Mouse (Mus musculus) midbrain, embryonic 11.5 days (tissue): ENCODE measurements at regions not wholly inside any gene's neighbourhood (a gene's known extent, or its start where the extent isn't known, plus 50 kb on each side); places are given as distances from the start of the nearest gene placed in this dataset.

Source experiments
- ATAC-seq: fragments of 200-750 bp; cut with Nextera tagmentation; 2 replicates; pipeline ENCODE4 v1.8.0; 2017; ENCODE audit warnings: moderate TSS enrichment, moderate library complexity; ENCODE audit not compliant: low FRiP score
- DNase-seq: peaks from one replicate; pipeline ENCODE4 v3.0.0; 2015; ENCODE audit warnings: low spot score; ENCODE audit errors: missing footprints
- H3K27ac ChIP-seq: fragments of 300-500 bp; sonication (generic); 2 replicates; pipeline ENCODE4 v1.5.1; 2014; ENCODE audit warnings: low read depth, low read length
- H3K27me3 ChIP-seq: fragments of 300-500 bp; sonication (generic); 2 replicates; pipeline ENCODE4 v1.6.1; 2014; ENCODE audit warnings: mild to moderate bottlenecking, low read length, moderate library complexity, mixed read lengths; ENCODE audit not compliant: control insufficient read depth, insufficient read depth
- H3K36me3 ChIP-seq: fragments of 300-500 bp; sonication (generic); 2 replicates; pipeline ENCODE4 v1.6.1; 2014; ENCODE audit warnings: mild to moderate bottlenecking, low read length, moderate library complexity, mixed read lengths; ENCODE audit not compliant: control insufficient read depth, insufficient read depth
- H3K4me1 ChIP-seq: fragments of 300-500 bp; sonication (generic); 2 replicates; pipeline ENCODE4 v1.6.1; 2014; ENCODE audit warnings: low read length; ENCODE audit not compliant: control insufficient read depth, insufficient read depth
- H3K4me2 ChIP-seq: fragments of 300-500 bp; sonication (generic); 2 replicates; pipeline ENCODE4 v1.6.1; 2014; ENCODE audit warnings: mild to moderate bottlenecking, moderate library complexity
- H3K4me3 ChIP-seq: fragments of 300-500 bp; sonication (generic); 2 replicates; pipeline ENCODE4 v1.5.1; 2014; ENCODE audit warnings: low read depth, low read length
- H3K9ac ChIP-seq: fragments of 300-500 bp; sonication (generic); 2 replicates; pipeline ENCODE4 v1.6.1; 2014; ENCODE audit warnings: low read length
- H3K9me3 ChIP-seq: fragments of 300-500 bp; sonication (generic); 2 replicates; pipeline ENCODE4 v1.6.1; 2016; ENCODE audit warnings: low read length; ENCODE audit not compliant: control insufficient read depth
- WGBS: fragments of 180-500 bp; shearing (Covaris S2); extraction: QIAGEN DNeasy Blood & Tissue Kit; methylation state at CpG from one replicate; pipeline ENCODE4 v1.1.7; 2014; 5-methylcytosine and 5-hydroxymethylcytosine counted together

DNA sequence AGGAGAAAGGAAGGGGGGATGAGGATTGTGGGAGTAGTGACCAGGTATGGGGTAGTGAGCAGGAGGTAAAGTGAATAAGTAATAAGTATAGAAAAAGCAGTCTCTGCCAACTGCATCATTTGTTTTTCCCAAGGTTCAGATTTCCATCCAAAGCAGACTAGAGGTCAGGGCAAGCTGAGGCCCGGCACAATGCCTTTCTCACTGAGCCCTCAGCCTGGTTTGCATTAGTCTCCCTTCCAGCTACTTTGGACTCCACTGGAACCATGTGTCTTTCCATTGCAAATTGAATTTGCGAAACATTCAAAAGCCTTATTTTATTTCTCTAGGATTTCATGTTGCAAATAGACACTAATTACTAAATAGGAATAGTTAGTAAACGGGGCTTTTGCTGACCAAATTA lies 124.7 kb upstream of the Tnc start:
- Histone ChIP-seq H3K4me1 (no peaks in the 10 kb centered on the region), H3K9ac (no peak overlapping the region), H3K4me3 (no peak overlapping the region), H3K9me3 (no peaks in the 10 kb centered on the region), H3K27ac (no peak overlapping the region), H3K4me2 (no peak overlapping the region), H3K36me3 (no peaks in the 10 kb centered on the region), H3K27me3 (no peaks in the 10 kb centered on the region)
- ATAC-seq (no peak), DNase-seq (no peak)
- WGBS = 79% methylated on average over 3 of the region's 3 CpGs

- no peaks in the 10 kb centered on the region for H3K4me1 ChIP-seq
- no peak overlapping the region for H3K27ac ChIP-seq
- no peak overlapping the region for H3K9ac ChIP-seq
- ATAC-seq (peak; percentile 75), DNase-seq (peak; percentile 84)
- H3K27me3 ChIP-seq = no peaks in the 10 kb centered on the region
- H3K4me3 ChIP-seq = no peak overlapping the region
- H3K36me3 ChIP-seq = no peaks in the 10 kb centered on the region
- no peaks in the 10 kb centered on the region for H3K9me3 ChIP-seq
- no peak overlapping the region for H3K4me2 ChIP-seq
- WGBS = 49% methylated on average over 5 of the region's 5 CpGs
Observed at GRCm38 (mm10) chr4:64148989-64149463, 102.2 kb upstream of the Tnc start.

GRCm38 (mm10) chr4:64145924-64146323 lies 99.1 kb upstream of the Tnc start:
- H3K27me3 ChIP-seq = no peaks in the 10 kb centered on the region
- WGBS = 78% methylated on average over 2 of the region's 2 CpGs
- ATAC-seq (no peak), DNase-seq (no peak)
- no peak overlapping the region for H3K4me2 ChIP-seq
- no peaks in the 10 kb centered on the region for H3K36me3 ChIP-seq
- no peaks in the 10 kb centered on the region for H3K4me1 ChIP-seq
- no peak overlapping the region for H3K9ac ChIP-seq
- H3K27ac ChIP-seq = no peak overlapping the region
- H3K4me3 ChIP-seq = no peak overlapping the region
- H3K9me3 ChIP-seq = no peaks in the 10 kb centered on the region

DNA sequence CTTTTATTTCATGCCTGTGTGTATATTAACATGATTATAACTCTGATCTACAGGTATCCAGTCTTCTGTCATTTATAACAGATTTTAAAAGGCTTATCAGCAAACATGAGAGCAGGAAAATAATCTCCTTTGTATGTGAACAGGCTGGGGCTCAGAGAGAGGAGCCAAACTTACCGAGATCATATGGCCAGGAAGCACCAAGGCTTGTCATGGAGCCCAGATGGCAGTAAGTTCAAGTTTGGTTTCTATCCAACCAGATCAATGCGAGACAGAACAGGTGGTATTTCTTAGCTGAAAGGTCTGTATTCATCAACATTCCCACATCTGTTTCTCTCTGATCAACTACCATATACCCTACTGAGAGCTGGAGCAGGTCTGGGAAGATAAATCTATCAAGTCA lies 96.1 kb upstream of the Tnc start:
- no peak for DNase-seq

GRCm38 (mm10) chr4:64142356-64142787 lies 95.6 kb upstream of the Tnc start:
- Histone ChIP-seq H3K4me1 (no peaks in the 10 kb centered on the region), H3K4me2 (no peak overlapping the region), H3K4me3 (no peak overlapping the region), H3K27me3 (no peaks in the 10 kb centered on the region), H3K36me3 (no peaks in the 10 kb centered on the region), H3K9ac (no peak overlapping the region), H3K27ac (no peak overlapping the region), H3K9me3 (no peaks in the 10 kb centered on the region)
- DNase-seq (no peak), ATAC-seq (no peak)
- 67% methylated on average over 5 of the region's 5 CpGs for WGBS

More for the DNA sequence above, 96.1 kb upstream of the Tnc start:
- no peaks in the 10 kb centered on the region for H3K9me3 ChIP-seq
- H3K4me1 ChIP-seq = no peaks in the 10 kb centered on the region
- no peaks in the 10 kb centered on the region for H3K27me3 ChIP-seq
- H3K27ac ChIP-seq = no peak overlapping the region
- H3K4me3 ChIP-seq = no peak overlapping the region
- no peak overlapping the region for H3K4me2 ChIP-seq
- WGBS = 84% methylated on average over 2 of the region's 2 CpGs
- H3K9ac ChIP-seq = no peak overlapping the region
- ATAC-seq = no peak
- H3K36me3 ChIP-seq = no peaks in the 10 kb centered on the region

- H3K27ac ChIP-seq = no peak overlapping the region
- no peak overlapping the region for H3K4me3 ChIP-seq
- H3K9ac ChIP-seq = no peak overlapping the region
- DNase-seq = no peak
- H3K9me3 ChIP-seq = no peaks in the 10 kb centered on the region
- ATAC-seq = no peak
- 88% methylated on average over 4 of the region's 4 CpGs for WGBS
- no peaks in the 10 kb centered on the region for H3K27me3 ChIP-seq
- no peak overlapping the region for H3K4me2 ChIP-seq
- H3K4me1 ChIP-seq = no peaks in the 10 kb centered on the region
- H3K36me3 ChIP-seq = no peaks in the 10 kb centered on the region
Observed at GRCm38 (mm10) chr4:64139836-64140235, 93.0 kb upstream of the Tnc start.

DNA sequence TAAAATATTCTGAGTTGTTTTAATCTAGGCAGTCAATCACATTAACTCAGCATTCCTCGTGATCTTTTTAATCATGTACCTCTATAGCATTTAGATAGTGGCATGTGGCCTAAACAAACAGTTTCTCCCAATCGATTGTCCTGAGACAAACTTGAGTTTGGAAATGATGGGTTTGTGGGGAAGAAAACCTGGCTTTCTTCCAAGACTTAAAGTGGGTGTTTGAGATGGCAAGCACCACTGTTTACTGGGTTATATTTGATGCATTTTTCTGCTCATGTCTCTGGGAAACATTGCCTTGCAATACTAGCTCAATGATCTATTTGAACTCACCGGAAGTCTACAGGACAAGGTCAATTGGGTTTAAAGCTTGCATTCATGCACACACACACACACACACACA lies 88.2 kb upstream of the Tnc start:
- Histone ChIP-seq H3K4me2 (no peak overlapping the region), H3K36me3 (no peaks in the 10 kb centered on the region), H3K9ac (no peak overlapping the region), H3K9me3 (no peaks in the 10 kb centered on the region), H3K27me3 (no peaks in the 10 kb centered on the region), H3K4me1 (no peaks in the 10 kb centered on the region), H3K27ac (no peak overlapping the region), H3K4me3 (no peak overlapping the region)
- DNase-seq (no peak), ATAC-seq (no peak)
- WGBS = 88% methylated on average over 3 of the region's 3 CpGs

GRCm38 (mm10) chr4:64129290-64129689 lies 82.5 kb upstream of the Tnc start:
- 67% methylated on average over 1 of the region's 1 CpGs for WGBS
- ATAC-seq (no peak), DNase-seq (no peak)
- H3K9ac ChIP-seq = no peak overlapping the region
- H3K27ac ChIP-seq = no peak overlapping the region
- no peaks in the 10 kb centered on the region for H3K27me3 ChIP-seq
- no peak overlapping the region for H3K4me2 ChIP-seq
- no peaks in the 10 kb centered on the region for H3K36me3 ChIP-seq
- H3K4me3 ChIP-seq = no peak overlapping the region
- H3K4me1 ChIP-seq = no peaks in the 10 kb centered on the region
- no peaks in the 10 kb centered on the region for H3K9me3 ChIP-seq

DNA sequence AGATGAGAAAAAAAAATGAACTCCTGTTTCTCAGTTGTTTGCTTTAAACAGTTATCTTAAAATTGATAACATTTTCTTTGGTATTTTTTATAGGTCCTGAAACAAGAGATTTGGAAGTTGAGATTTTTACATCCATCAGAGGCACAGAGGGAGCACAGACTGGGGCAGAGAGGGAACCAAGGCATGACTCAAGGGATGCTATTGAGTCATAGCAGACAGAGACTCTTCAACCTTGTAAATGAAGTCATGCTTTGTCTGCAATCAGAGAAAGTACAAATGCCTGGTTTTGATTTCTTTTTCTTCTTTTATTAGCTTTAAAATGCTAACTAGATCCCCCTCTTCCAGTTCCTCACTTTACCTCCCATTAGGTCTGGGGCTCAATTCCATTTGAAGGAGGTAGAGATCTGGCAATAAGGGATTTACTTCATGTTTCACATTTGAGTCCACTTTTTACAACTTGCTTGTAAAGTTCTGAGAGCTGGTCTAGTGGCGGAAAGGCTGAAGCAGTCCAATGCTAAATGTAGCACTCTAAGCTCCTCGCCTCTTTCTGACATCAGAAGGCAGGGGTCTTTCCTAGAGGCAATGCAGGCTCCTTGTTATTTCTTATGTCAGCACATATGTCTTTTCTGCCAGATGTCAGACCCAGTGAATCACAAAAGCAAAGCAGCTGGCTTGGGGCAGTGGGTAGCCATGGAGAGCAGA lies 77.7 kb upstream of the Tnc start:
- Histone ChIP-seq H3K9ac (no peak overlapping the region), H3K27ac (no peak overlapping the region), H3K27me3 (no peaks in the 10 kb centered on the region), H3K9me3 (no peaks in the 10 kb centered on the region), H3K4me2 (no peak overlapping the region), H3K4me1 (no peaks in the 10 kb centered on the region), H3K36me3 (no peaks in the 10 kb centered on the region), H3K4me3 (no peak overlapping the region)
- WGBS = 84% methylated on average over 2 of the region's 2 CpGs
- DNase-seq (no peak), ATAC-seq (no peak)
